Mouse (Mus musculus): ENCODE data around the gene Dnlz. TPM values are rescaled to one million over a fixed set of nuclear protein-coding genes. Genes with fewer than 3 reads are reported as not detected.
"Not testable (repeated sequence)": the region's sequence is repeated elsewhere in the genome, so short reads cannot be mapped to it uniquely, and the experiment has no call there.

Dnlz gene
- total and polyA plus RNA-seq, 3 experiments, result 7.6 to 14.2 (median 9.4) TPM

GRCm38 (mm10) chr2:26390954-26391353, 39.0 kb upstream of the Dnlz start:
- Histone ChIP-seq H3K4me3 (ENCODE audit: low read depth, low read length) (peak overlapping the region; percentile 17; the same call in 1 of the 2 replicates), H3K36me3 (replicated peaks) (peaks cover 78% of the 10 kb centered on the region), H3K27me3 (ENCODE audit: insufficient read depth, low read length) (no peaks in the 10 kb centered on the region), H3K4me1 (ENCODE audit: insufficient read depth, low read depth, low read length) (peaks cover 59% of the 10 kb centered on the region), H3K9me3 (replicated peaks) (no peaks in the 10 kb centered on the region)
- TF ChIP-seq GATA2 (IDR thresholded peaks at IDR 0.05; ENCODE audit: borderline replicate concordance, low read depth, low read length) (no peak), GATA1 (IDR thresholded peaks at IDR 0.05; ENCODE audit: borderline replicate concordance, low read length) (no peak), TAL1 (conservative IDR thresholded peaks at IDR 0.05; ENCODE audit: low read depth, low read length) (no peak), CTCF (IDR thresholded peaks at IDR 0.05; ENCODE audit: low read depth, low read length) (no peak), POLR2AphosphoS5 (IDR thresholded peaks at IDR 0.05; ENCODE audit: insufficient replicate concordance, low read depth, low read length) (no peak)
- DNase-seq (ENCODE audit: low spot score) (no peak), ATAC-seq (ENCODE audit: extremely low read depth, insufficient number of reproducible peaks, low FRiP score, poor library complexity, severe bottlenecking) (no peak)

DNA sequence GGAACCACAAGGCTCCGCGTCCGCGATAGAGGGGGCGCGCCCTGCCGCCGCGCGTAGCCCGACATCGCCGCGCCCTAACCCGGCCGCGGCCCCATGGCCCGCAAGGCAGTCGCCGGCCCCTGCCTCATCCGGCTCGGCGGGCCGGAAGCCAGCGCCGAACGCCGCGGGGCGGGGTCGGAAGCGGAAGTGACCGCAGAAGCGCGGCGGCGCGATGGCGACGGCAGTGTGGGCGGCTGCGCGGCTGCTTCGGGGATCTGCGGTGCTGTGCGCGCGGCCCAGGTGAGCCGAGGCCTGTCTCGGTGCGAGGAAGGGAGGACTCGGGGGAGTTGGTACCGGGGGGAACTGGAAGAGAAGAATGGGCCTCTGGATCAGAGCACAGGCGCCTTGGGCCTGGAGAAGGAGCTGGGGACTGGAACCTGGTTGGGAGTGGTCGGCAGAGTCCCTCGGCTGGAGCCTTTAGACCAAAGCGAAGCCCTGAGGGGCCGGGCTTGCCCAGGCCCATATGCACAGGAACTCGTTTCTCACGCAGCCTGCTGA, 37.3 kb upstream of the Dnlz start, which contains the start of the genes Entr1 and Pmpca:
Gene Entr1, minus strand, starts transcription at position 163 of the 537 bp plus-strand sequence.
Gene Pmpca, plus strand, starts transcription at position 186 of the 537 bp plus-strand sequence.
- Histone ChIP-seq H3K4me3 (ENCODE audit: low read depth, low read length) (peak within 1 kb of the TSS; percentile 87), H3K36me3 (replicated peaks) (peaks cover 78% of the 10 kb centered on the region), H3K4me1 (ENCODE audit: insufficient read depth, low read depth, low read length) (peaks cover 56% of the 10 kb centered on the region), H3K27me3 (ENCODE audit: insufficient read depth, low read length) (no peaks in the 10 kb centered on the region), H3K9me3 (replicated peaks) (no peaks in the 10 kb centered on the region)
- peak; percentile 93 for DNase-seq (ENCODE audit: low spot score)
- peak; percentile 40 for ATAC-seq (ENCODE audit: extremely low read depth, insufficient number of reproducible peaks, low FRiP score, poor library complexity, severe bottlenecking)
- no peak for TF ChIP-seq GATA1 (IDR thresholded peaks at IDR 0.05; ENCODE audit: borderline replicate concordance, low read length)
- TF ChIP-seq POLR2AphosphoS5 (IDR thresholded peaks at IDR 0.05; ENCODE audit: insufficient replicate concordance, low read depth, low read length), result no peak
- no peak for TF ChIP-seq TAL1 (conservative IDR thresholded peaks at IDR 0.05; ENCODE audit: low read depth, low read length)
- no peak for TF ChIP-seq CTCF (IDR thresholded peaks at IDR 0.05; ENCODE audit: low read depth, low read length)
- no peak for TF ChIP-seq GATA2 (IDR thresholded peaks at IDR 0.05; ENCODE audit: borderline replicate concordance, low read depth, low read length)

- H3K27me3 ChIP-seq (ENCODE audit: insufficient read depth, low read length), result no peaks in the 10 kb centered on the region
- no peak; the same call in 1 of the 2 replicates for ATAC-seq (ENCODE audit: extremely low read depth, insufficient number of reproducible peaks, low FRiP score, poor library complexity, severe bottlenecking)
- DNase-seq (ENCODE audit: low spot score), result peak; percentile 55
- peak overlapping the region; percentile 87 for H3K4me3 ChIP-seq (ENCODE audit: low read depth, low read length)
- H3K36me3 ChIP-seq (replicated peaks), result peaks cover 78% of the 10 kb centered on the region
- no peaks in the 10 kb centered on the region for H3K9me3 ChIP-seq (replicated peaks)
- TF ChIP-seq CTCF (IDR thresholded peaks at IDR 0.05; ENCODE audit: low read depth, low read length) (no peak), TAL1 (conservative IDR thresholded peaks at IDR 0.05; ENCODE audit: low read depth, low read length) (no peak), POLR2AphosphoS5 (IDR thresholded peaks at IDR 0.05; ENCODE audit: insufficient replicate concordance, low read depth, low read length) (no peak), GATA2 (IDR thresholded peaks at IDR 0.05; ENCODE audit: borderline replicate concordance, low read depth, low read length) (no peak), GATA1 (IDR thresholded peaks at IDR 0.05; ENCODE audit: borderline replicate concordance, low read length) (no peak)
- peaks cover 56% of the 10 kb centered on the region for H3K4me1 ChIP-seq (ENCODE audit: insufficient read depth, low read depth, low read length)
Observed at GRCm38 (mm10) chr2:26388682-26389153, 36.8 kb upstream of the Dnlz start.

DNA sequence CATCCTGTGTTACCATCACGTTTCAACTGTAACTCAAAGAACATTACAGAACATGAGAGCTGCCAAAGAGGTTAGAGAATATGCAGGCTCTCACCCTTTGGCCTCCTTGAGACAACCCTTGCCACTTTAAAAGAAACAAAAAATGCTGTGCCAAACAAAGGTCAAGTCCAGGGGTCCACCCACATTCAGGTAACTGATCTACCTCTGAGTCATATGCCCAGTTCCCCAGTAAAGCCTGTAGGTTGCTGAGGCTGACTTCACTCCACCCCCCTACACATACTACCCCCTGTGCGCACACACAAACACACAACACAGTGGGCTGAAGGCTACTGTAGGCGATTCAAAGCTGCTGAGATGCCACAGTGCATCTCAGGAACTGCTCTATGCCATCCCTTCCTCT, 35.8 kb upstream of the Dnlz start:
- Histone ChIP-seq H3K4me3 (ENCODE audit: low read depth, low read length) (peak overlapping the region; percentile 87; the same call in 1 of the 2 replicates), H3K4me1 (ENCODE audit: insufficient read depth, low read depth, low read length) (peaks cover 51% of the 10 kb centered on the region), H3K36me3 (replicated peaks) (peaks cover 78% of the 10 kb centered on the region), H3K27me3 (ENCODE audit: insufficient read depth, low read length) (no peaks in the 10 kb centered on the region), H3K9me3 (replicated peaks) (no peaks in the 10 kb centered on the region)
- no peak for DNase-seq (ENCODE audit: low spot score)
- ATAC-seq (ENCODE audit: extremely low read depth, insufficient number of reproducible peaks, low FRiP score, poor library complexity, severe bottlenecking), result no peak
- no peak for TF ChIP-seq CTCF (IDR thresholded peaks at IDR 0.05; ENCODE audit: low read depth, low read length)
- TF ChIP-seq POLR2AphosphoS5 (IDR thresholded peaks at IDR 0.05; ENCODE audit: insufficient replicate concordance, low read depth, low read length), result no peak
- TF ChIP-seq GATA2 (IDR thresholded peaks at IDR 0.05; ENCODE audit: borderline replicate concordance, low read depth, low read length), result no peak
- no peak for TF ChIP-seq TAL1 (conservative IDR thresholded peaks at IDR 0.05; ENCODE audit: low read depth, low read length)
- no peak for TF ChIP-seq GATA1 (IDR thresholded peaks at IDR 0.05; ENCODE audit: borderline replicate concordance, low read length)

- not testable (repeated sequence) for ATAC-seq (ENCODE audit: extremely low read depth, insufficient number of reproducible peaks, low FRiP score, poor library complexity, severe bottlenecking); DNase-seq (ENCODE audit: low spot score)
- H3K36me3 ChIP-seq (replicated peaks), result peaks cover 80% of the 10 kb centered on the region
Observed at GRCm38 (mm10) chr2:26380871-26381270, 29.0 kb upstream of the Dnlz start.

GRCm38 (mm10) chr2:26380131-26380771, 28.3 kb upstream of the Dnlz start, which contains the start of gene Snapc4:
Gene Snapc4, minus strand, starts transcription at chr2:26380653.
- peak within 1 kb of the TSS; percentile 96 for H3K4me3 ChIP-seq (ENCODE audit: low read depth, low read length)
- H3K4me1 ChIP-seq (ENCODE audit: insufficient read depth, low read depth, low read length), result peaks cover 20% of the 10 kb centered on the region
- peaks cover 80% of the 10 kb centered on the region for H3K36me3 ChIP-seq (replicated peaks)
- TF ChIP-seq POLR2AphosphoS5 (IDR thresholded peaks at IDR 0.05; ENCODE audit: insufficient replicate concordance, low read depth, low read length) (no peak), GATA1 (IDR thresholded peaks at IDR 0.05; ENCODE audit: borderline replicate concordance, low read length) (no peak), CTCF (IDR thresholded peaks at IDR 0.05; ENCODE audit: low read depth, low read length) (no peak), TAL1 (conservative IDR thresholded peaks at IDR 0.05; ENCODE audit: low read depth, low read length) (no peak), GATA2 (IDR thresholded peaks at IDR 0.05; ENCODE audit: borderline replicate concordance, low read depth, low read length) (no peak)
- no peaks in the 10 kb centered on the region for H3K9me3 ChIP-seq (replicated peaks)
- ATAC-seq (ENCODE audit: extremely low read depth, insufficient number of reproducible peaks, low FRiP score, poor library complexity, severe bottlenecking) (peak; percentile 84), DNase-seq (ENCODE audit: low spot score) (peak; percentile 97)
- no peaks in the 10 kb centered on the region for H3K27me3 ChIP-seq (ENCODE audit: insufficient read depth, low read length)

More at GRCm38 (mm10) chr2:26380871-26381270, 29.0 kb upstream of the Dnlz start:
- Histone ChIP-seq H3K4me3 (ENCODE audit: low read depth, low read length) (peak overlapping the region; percentile 96), H3K4me1 (ENCODE audit: insufficient read depth, low read depth, low read length) (peaks cover 20% of the 10 kb centered on the region)
- not testable (repeated sequence) for H3K9me3 ChIP-seq (replicated peaks); H3K27me3 ChIP-seq (ENCODE audit: insufficient read depth, low read length)
